Mouse (Mus musculus): ENCODE measurements around the gene Rb1. TPM values are rescaled to one million over a fixed set of nuclear protein-coding genes. Genes with fewer than 3 reads are reported as not detected.

Gene Rb1
- total RNA-seq, 2 experiments from 2014 or later, result 14.4 to 20.1 TPM

DNA sequence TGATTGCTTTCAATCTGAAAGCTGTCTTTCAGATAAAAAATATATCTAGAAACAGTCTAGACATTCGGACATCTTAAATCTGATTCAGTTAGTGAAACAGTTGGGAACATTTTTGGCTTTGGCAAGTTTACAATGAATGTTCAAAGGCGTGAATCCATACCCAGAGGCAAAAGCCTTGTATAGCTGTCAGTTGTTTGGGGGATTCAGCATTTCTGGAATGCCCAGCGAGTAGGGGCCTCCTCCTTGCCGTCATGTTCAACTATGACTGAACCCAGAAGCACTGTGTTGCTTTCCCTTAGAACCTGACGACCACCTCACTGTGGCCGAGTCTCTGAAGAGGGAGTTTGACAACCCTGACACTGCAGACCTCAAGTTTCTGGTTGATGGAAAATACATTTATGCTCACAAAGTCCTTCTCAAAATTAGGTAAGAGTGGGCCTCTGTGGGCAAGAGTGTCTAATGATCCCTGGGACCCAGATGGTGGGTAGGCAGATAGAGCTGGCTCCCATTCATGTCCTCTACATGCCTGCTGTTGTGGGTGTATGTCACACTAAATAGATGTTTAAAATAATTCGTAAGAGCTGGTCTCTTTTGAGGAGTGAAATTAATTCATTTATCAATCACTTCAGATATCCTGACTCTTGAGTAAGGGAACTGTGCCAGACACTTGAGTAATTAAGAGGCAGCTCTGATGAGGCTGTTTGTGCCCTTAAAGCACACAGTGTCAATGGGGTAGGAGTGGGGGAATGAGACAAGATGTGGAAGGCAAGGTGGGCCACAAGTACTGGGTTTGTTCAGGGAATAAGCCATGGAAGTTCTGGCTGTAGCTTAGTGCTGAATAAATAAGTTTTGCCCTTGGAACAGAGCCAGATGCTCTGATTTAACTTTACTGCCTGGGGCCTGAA lies 151.3 kb downstream of the Rb1 start:
- no peak overlapping the region for H3K27ac ChIP-seq
- no peak for TF ChIP-seq CTCF (IDR thresholded peaks at IDR 0.05)
- no peak for DNase-seq
- intact Hi-C loops (cut with DNase I), result no loop called here
- no peak overlapping the region for H3K4me3 ChIP-seq

DNA sequence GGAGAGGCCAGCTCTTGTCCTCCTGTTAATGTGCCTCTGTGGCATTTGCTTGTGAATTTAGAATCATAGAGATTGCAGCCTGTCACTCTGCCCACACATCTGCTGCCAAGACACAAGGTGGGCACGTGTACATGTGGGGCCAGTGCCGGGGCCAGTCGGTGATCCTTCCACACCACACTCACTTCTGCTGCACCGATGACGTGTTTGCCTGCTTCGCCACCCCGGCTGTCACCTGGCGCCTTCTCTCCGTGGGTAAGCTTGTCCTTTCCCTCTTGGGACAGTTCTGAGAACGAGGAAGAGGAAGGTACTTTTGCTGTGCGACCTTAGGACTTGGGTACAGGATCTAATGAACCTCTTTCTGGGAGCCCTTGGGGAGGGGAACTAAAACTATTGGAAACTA lies 152.0 kb downstream of the Rb1 start:
- H3K27ac ChIP-seq, result no peak overlapping the region
- intact Hi-C loops (cut with DNase I), result no loop called here
- no peak for DNase-seq
- no peak overlapping the region for H3K4me3 ChIP-seq
- TF ChIP-seq CTCF (IDR thresholded peaks at IDR 0.05), result no peak

DNA sequence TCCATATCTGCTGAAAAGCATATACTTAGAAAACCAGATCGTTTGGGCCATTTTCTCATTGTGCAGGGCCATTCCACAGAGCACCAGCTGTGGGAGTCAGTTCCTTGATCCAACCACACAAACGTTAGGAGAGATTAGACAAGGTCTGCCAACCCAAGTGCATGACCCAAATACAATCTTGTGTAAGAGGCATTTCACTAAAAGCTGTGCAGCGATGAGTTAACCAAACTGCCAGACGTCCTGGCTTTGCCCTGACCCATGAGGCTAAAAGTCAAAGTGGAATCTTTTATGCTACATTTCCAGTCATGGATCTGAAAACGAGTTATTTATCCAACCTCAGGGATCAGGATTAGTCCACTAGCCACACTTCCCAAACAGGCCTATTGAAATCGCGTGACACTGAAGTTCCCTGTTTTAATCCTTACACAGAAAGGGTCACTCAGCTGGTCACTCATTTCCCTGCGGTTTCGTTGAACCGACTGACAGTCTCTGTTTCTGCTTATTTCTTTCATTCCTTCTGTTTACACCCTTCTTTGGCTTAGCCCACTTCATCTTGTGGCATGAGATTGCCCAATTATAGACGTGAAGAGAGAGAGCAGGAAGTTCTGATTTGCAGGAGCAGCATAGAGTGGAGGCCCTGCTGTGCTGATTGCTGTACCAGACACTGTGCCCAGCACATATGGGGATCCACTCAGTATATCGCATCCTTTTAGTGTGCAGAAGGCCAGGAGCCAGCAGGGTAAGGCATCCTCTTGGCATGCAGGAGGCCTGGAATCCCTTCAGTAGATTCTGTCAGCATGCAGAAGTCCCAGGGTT lies 153.2 kb downstream of the Rb1 start:
- Histone ChIP-seq H3K27ac (peak overlapping the region; percentile 35; the same call in 1 of the 2 replicates), H3K4me3 (no peak overlapping the region)
- no peak for TF ChIP-seq CTCF (IDR thresholded peaks at IDR 0.05)
- intact Hi-C loops (cut with DNase I), result no loop called here
- DNase-seq, result no peak

DNA sequence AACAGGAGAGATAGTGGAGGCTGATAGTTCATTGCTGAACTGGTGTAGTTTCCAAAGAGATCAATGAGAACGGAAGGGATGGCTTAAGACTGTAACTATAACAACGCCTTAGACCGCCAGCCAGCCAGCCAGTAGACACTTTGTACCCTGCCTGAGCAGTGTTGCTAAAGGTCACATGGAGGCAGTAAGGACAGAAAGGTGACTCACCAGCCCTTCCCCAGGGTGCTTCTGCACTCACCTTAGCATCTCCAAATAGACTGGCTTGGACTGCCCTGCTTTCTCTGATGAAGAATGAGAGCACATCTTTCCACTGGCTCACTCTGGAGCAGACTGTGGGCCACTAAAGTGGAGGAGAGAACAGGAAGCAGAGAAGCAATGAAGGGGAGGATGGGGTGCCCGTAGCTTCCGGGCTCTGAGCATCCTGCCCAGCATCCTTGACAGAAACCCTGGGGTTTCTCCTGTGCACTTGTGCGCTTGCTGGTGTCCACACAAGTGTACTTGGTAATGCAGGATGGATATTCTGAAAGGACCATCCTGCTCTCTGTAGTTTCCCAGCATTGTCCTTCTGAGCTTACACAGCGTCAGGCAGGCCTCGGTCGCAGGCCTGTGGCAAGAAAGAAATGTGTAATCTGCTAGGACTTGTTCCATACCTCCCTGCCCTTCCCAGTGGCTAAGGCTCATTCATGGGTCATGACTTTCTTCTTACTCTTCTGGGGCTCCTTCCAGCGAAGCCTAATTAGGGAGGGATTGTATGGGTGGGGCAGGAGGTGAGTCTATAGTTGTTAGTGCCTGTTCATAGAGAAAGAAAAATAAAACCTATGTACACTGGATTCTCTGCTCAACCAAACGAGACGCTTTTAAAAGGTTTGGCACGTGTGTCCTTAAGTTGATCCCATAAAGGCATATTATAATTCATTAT lies 155.4 kb downstream of the Rb1 start:
- DNase-seq, result no peak
- Histone ChIP-seq H3K4me3 (no peak overlapping the region), H3K27ac (no peak overlapping the region)
- intact Hi-C loops (cut with DNase I), result no loop called here
- TF ChIP-seq CTCF (IDR thresholded peaks at IDR 0.05), result no peak

DNA sequence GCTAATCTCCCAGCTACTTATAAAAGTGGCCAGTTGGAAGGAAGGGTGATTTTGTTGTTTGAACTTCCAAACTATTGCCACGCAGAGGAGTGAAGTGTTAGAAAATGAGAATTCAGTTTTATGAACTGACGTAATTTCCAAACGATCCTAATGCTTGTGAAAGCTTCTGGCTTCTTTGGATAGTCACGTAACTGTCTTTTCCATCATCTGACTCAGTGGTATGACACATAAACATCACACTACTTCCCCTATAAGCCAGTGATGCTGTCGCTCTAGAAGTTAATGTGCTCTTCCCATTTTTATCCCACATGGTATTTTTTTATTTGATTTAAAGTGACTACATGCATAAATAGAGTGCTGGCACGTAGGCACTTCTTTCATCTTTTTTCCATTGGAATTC lies 157.0 kb downstream of the Rb1 start:
- Histone ChIP-seq H3K4me3 (no peak overlapping the region), H3K27ac (no peak overlapping the region)
- intact Hi-C loops (cut with DNase I), result no loop called here
- DNase-seq, result no peak
- TF ChIP-seq CTCF (IDR thresholded peaks at IDR 0.05), result no peak

DNA sequence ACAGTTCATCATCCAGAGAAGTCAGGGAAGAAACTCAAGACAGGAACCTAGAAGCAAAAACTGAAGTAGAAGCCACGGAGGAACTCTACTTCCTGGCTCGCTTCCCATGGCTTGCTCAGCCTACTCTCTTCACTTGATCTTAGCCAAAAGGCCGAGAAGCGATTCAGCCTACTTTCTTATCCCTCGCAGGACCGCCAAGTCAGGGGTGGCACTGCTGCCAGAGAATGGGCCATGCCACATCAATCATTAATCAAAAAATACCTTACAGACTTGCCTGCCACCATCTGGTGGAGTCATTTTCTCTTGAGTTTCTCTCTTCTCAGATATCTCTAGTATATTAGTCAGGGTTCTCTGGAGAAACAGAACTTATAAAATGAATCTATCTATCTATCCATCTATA lies 160.5 kb downstream of the Rb1 start:
- no peak for DNase-seq
- no peak; the same call in 1 of the 2 replicates for TF ChIP-seq CTCF (IDR thresholded peaks at IDR 0.05)
- no peak overlapping the region for H3K4me3 ChIP-seq
- intact Hi-C loops (cut with DNase I), result no loop called here
- no peak overlapping the region for H3K27ac ChIP-seq

DNA sequence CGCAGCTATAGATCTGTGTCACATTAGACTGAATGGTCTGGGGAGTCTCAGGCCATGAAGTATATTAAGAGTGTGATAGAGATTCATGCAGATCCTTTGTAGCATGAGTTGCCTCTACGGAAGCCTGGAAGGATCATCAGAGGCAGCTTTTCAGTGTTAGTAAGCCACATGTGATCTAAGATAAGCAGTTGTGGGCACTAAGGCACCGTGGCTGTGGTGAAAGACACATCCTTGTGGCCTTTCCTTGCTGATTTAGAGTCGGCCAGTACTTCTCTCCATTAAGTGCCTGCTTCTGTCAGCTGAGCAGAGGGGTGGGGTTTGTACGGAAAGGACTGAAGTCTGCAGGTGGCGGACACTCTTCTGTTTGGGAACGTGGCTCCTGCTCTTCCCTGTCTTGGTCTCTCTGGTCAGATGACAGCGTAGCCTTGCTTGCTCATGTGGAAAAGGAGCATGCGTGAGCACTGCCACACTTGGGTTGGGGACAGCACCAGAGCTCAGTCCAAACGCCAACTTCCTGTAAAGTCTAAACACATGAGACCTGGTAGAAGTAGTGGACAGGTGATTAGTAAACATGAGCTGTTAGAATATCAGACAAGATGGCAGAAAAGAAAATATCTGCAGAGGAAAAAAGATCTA lies 162.1 kb downstream of the Rb1 start:
- no peak overlapping the region for H3K27ac ChIP-seq
- H3K4me3 ChIP-seq, result no peak overlapping the region
- no peak for DNase-seq
- intact Hi-C loops (cut with DNase I), result no loop called here
- TF ChIP-seq CTCF (IDR thresholded peaks at IDR 0.05), result no peak

DNA sequence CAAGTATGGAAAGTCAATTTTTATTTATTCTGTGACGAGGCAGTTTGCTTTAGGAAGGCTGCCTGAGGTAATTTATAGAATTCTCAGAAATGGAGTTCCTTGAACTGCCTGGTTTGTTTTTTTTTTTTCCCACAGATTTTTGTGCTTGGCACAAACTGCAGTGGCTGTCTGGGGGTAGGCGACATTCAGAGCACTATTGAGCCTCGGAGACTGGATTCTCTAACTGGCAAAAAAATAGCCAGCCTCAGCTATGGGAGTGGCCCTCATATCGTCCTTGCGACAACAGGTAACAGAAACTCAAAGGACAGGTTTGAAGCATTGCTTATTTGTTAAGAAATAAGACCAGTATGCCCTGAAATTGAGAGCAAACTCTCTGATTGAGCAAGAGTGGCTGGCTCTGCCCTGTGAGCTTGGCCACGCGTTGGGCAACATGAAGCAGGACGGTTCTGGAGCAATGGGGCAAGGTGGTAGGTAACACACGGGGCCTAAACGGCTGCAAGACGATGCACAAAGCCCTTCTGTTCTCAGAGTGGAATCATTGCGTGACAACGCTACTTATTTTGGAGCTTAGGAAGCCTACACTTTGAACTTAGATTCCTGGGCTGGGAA lies 163.3 kb downstream of the Rb1 start:
- Histone ChIP-seq H3K4me3 (no peak overlapping the region), H3K27ac (no peak overlapping the region)
- TF ChIP-seq CTCF (IDR thresholded peaks at IDR 0.05), result no peak
- no peak for DNase-seq
- intact Hi-C loops (cut with DNase I), result no loop called here

DNA sequence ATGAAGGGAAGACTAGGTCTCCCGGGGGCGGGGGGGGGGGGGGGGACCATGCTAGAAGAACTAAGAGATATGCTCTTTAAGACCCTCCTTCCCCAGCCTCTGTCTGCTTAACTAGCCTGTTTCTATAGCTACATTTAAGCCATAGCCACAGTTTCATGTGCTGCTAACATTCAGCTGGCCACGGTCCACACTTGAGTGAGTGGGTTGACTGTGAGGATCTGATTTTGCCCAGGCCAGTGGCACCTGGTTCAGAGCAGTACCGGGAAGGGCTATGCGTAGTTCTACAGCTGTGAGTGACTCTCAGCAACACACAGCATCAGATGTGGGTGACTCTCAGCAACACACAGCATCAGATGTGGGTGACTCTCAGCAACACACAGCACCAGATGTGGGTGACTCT lies 164.3 kb downstream of the Rb1 start:
- TF ChIP-seq CTCF (IDR thresholded peaks at IDR 0.05), result no peak
- no peak overlapping the region for H3K4me3 ChIP-seq
- no peak for DNase-seq
- H3K27ac ChIP-seq, result no peak overlapping the region
- intact Hi-C loops (cut with DNase I), result no loop called here

DNA sequence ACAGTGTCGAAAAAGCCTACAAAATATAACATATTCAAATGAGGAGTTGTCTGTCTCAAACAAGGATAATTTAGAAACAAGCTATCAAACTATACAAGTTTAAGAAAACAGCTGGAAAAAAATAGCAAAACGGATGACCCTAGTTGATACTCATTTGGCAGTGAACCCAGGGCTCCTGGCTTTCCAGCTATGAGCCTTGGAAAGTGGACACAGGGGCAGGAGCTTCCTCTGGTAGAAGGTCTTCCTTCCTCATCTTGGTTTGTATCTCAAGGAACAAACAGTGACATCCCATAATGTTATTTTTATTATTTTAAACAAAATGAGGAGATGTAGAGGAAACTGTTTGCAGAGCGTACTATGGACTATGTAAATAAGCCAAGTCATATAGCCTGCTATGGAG lies 177.5 kb downstream of the Rb1 start:
- Histone ChIP-seq H3K4me3 (no peak overlapping the region), H3K27ac (no peak overlapping the region)
- no peak for DNase-seq
- no peak for TF ChIP-seq CTCF (IDR thresholded peaks at IDR 0.05)
- intact Hi-C loops (cut with DNase I), result no loop called here

DNA sequence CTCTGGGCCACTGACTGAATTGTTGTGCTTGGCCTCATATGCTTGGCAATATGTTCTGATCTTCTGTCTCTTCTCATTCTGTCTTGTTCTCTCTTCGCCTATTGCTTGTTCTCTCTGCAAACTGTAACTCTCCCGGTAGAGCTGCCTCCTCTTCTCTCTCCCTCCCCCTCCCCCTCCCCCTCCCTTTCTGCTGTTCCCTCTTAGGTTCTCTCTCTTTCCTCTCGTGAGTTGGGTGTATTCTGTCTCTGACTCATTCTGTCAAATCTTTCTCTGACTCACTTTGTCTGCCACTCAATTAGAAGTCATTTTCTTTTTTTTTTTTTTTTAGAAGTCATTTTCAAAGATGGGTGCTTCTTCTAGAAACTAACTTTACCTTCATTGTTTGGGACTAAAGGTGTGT lies 178.9 kb downstream of the Rb1 start:
- intact Hi-C loops (cut with DNase I), result no loop called here
- no peak for DNase-seq
- H3K4me3 ChIP-seq, result no peak overlapping the region
- H3K27ac ChIP-seq, result no peak overlapping the region
- TF ChIP-seq CTCF (IDR thresholded peaks at IDR 0.05), result no peak

DNA sequence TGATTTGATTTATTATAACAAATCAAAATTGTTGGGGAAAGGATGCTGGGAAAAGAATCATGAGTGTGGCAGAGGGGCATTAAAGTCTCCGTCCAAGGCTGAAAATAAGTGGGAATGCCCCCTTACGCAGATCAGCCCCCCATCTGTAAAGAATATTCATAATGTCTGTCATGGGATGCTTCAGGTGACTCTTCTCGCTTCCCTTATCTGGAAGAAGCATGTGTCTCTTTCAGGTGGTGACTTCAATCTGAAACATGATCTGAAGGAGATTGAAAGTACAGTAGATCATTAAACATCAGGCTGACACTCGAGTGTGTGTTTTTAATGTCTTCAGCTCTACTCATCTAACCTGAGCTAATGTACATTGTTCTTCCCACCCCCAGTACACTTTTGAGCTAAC lies 180.1 kb downstream of the Rb1 start:
- Histone ChIP-seq H3K4me3 (no peak overlapping the region), H3K27ac (no peak overlapping the region)
- intact Hi-C loops (cut with DNase I), result no loop called here
- TF ChIP-seq CTCF (IDR thresholded peaks at IDR 0.05), result no peak
- DNase-seq, result no peak

Measured in gastrocnemius, adult 2 months (tissue).